Mouse (Mus musculus): ENCODE measurements around the gene Ube2v1.

The Ube2v1 gene

GRCm38 (mm10) chr2:167588774-167589577 is 42.9 kb downstream of the Ube2v1 start:
- no peak for DNase-seq

- no peak for DNase-seq
Measured at GRCm38 (mm10) chr2:167586976-167587375, 44.9 kb downstream of the Ube2v1 start.

GRCm38 (mm10) chr2:167586041-167586440 is 45.9 kb downstream of the Ube2v1 start:
- DNase-seq = no peak

- DNase-seq = no peak
Measured at GRCm38 (mm10) chr2:167585273-167585672, 46.6 kb downstream of the Ube2v1 start.

GRCm38 (mm10) chr2:167583161-167583952 is 48.5 kb downstream of the Ube2v1 start:
- no peak for DNase-seq

- no peak for DNase-seq
Measured at GRCm38 (mm10) chr2:167578521-167578920, 53.4 kb downstream of the Ube2v1 start.

GRCm38 (mm10) chr2:167577186-167577785 is 54.6 kb downstream of the Ube2v1 start:
- DNase-seq = no peak

- DNase-seq = no peak
Measured at GRCm38 (mm10) chr2:167576121-167576620, 55.7 kb downstream of the Ube2v1 start.

GRCm38 (mm10) chr2:167575581-167575980 is 56.3 kb downstream of the Ube2v1 start:
- DNase-seq = no peak

- DNase-seq = no peak
Measured at GRCm38 (mm10) chr2:167574814-167575213, 57.1 kb downstream of the Ube2v1 start.

GRCm38 (mm10) chr2:167571442-167572220 is 60.3 kb downstream of the Ube2v1 start:
- DNase-seq = no peak

GRCm38 (mm10) chr2:167570815-167571214 is 61.1 kb downstream of the Ube2v1 start:
- no peak for DNase-seq

- peak; percentile 7 for DNase-seq
Measured at GRCm38 (mm10) chr2:167569934-167570651, 61.8 kb downstream of the Ube2v1 start.

GRCm38 (mm10) chr2:167568112-167568511 is 63.8 kb downstream of the Ube2v1 start:
- DNase-seq = no peak

GRCm38 (mm10) chr2:167565682-167566081 is 66.2 kb downstream of the Ube2v1 start:
- no peak for DNase-seq

GRCm38 (mm10) chr2:167565312-167565656 is 66.6 kb downstream of the Ube2v1 start:
- DNase-seq = no peak

GRCm38 (mm10) chr2:167564551-167565311 is 67.2 kb downstream of the Ube2v1 start:
- no peak for DNase-seq

- no peak for DNase-seq
Measured at GRCm38 (mm10) chr2:167563703-167564102, 68.2 kb downstream of the Ube2v1 start.

GRCm38 (mm10) chr2:167563035-167563434 is 68.9 kb downstream of the Ube2v1 start:
- no peak for DNase-seq

- DNase-seq = no peak
Measured at GRCm38 (mm10) chr2:167562101-167562500, 69.8 kb downstream of the Ube2v1 start.

- DNase-seq = no peak
Measured at GRCm38 (mm10) chr2:167559413-167559812, 72.5 kb downstream of the Ube2v1 start.
